Mouse (Mus musculus) cortical plate, adult 2 months (tissue): Measurements from ENCODE around the gene Rab34. TPM values are rescaled to one million over a fixed set of nuclear protein-coding genes. Genes with fewer than 3 reads are reported as not detected.

Experiments used
- H3K27ac ChIP-seq: fragments of 200-500 bp; 2 replicates; pipeline ENCODE4 v1.5.1; 2012; ENCODE audit warnings: low read length, control low read depth, inconsistent platforms; ENCODE audit not compliant: insufficient read depth
- H3K4me1 ChIP-seq: fragments of 200-500 bp; 2 replicates; pipeline ENCODE4 v1.6.1; 2011; ENCODE audit warnings: low read length; ENCODE audit not compliant: control insufficient read depth, insufficient read depth
- H3K4me3 ChIP-seq: fragments of 200-500 bp; 2 replicates; pipeline ENCODE4 v1.5.1; 2011; ENCODE audit warnings: mild to moderate bottlenecking, low read length, control low read depth; ENCODE audit not compliant: insufficient read depth
- CTCF ChIP-seq: fragments of 200-500 bp; IDR thresholded peaks from 2 replicates; pipeline ENCODE4 v1.5.1; 2011; ENCODE audit warnings: mild to moderate bottlenecking, control low read depth, low read length; ENCODE audit not compliant: insufficient read depth; ENCODE audit errors: extremely low read depth
- POLR2A ChIP-seq: fragments of 200-500 bp; IDR thresholded peaks from 2 replicates; pipeline ENCODE4 v1.6.1; 2011; ENCODE audit warnings: mild to moderate bottlenecking, low read length, control low read depth; ENCODE audit not compliant: insufficient read depth; ENCODE audit errors: extremely low read depth
- polyA plus RNA-seq: library from polyadenylated mRNA; depleted of rRNA; stranded (reverse); fragments of >200 nt; gene quantifications from 2 replicates; pipeline ENCODE4 v1.2.3, GENCODE M21; 2012

Gene Rab34
- polyA plus RNA-seq, 1 experiment = 46.6 TPM

DNA sequence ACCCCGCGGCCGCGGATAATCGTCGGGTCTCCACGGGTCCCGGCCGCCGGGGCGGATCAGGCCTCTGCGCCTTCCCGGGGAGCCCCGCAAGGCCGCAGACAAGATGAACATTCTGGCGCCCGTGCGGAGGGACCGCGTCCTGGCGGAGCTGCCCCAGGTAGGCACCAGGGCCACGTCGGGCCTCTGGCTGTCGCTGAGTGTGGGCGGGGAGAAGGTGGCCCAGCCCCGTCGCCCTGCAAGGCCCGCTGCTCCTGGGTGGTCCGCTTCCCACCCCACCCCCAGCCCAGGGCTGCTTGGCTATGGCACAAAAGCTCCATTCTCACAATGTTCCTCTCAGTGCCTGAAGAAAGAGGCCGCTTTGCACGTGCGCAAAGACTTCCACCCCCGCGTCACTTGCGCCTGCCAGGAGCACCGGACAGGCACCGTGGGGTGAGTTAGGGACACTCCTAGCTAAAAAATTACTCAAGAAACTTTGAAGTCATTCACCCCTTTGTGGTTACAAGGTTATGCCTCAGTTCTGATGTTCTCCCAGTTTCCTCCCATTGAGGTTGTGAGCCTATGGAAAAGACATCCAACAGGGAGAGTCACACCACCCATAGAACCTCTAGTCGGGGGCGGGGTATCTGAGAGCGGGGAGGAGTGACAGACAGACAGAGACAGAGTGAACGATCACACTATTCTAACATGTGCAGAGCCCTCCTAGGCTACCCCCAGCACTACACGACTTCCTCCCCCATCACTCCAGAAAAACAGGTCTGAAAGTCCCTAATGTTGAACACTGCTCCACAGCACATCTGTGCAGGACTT is 1.2 kb downstream of the Rab34 start:
- peak; percentile 30; the same call in 1 of the 2 replicates for TF ChIP-seq POLR2A
- no peak for TF ChIP-seq CTCF
- peaks cover 4% of the 10 kb centered on the region; the same call in 1 of the 2 replicates for H3K4me1 ChIP-seq
- H3K4me3 ChIP-seq = peak overlapping the region; percentile 48
- H3K27ac ChIP-seq = peak overlapping the region; percentile 90

DNA sequence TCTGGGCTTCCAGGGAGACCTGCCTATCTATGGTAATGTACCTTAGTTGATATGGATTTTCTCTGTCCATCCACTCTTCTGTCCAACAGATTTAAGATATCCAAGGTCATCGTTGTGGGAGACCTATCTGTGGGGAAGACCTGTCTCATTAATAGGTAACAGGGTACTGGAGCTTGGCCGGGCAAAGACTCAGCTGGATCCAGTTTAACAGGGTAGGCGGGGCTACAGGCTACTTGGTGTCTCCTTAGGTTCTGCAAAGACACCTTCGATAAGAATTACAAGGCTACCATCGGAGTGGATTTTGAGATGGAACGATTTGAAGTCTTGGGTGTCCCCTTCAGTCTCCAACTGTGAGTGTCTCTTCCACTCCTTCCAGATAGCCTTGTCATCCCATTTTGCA is 1.8 kb downstream of the Rab34 start:
- Histone ChIP-seq H3K4me1 (peaks cover 4% of the 10 kb centered on the region; the same call in 1 of the 2 replicates), H3K27ac (0 out of 2 replicates have a peak overlapping the region, but pooled peaks have one; percentile 1), H3K4me3 (peak overlapping the region; percentile 48; the same call in 1 of the 2 replicates)
- TF ChIP-seq CTCF (no peak), POLR2A (no peak)

DNA sequence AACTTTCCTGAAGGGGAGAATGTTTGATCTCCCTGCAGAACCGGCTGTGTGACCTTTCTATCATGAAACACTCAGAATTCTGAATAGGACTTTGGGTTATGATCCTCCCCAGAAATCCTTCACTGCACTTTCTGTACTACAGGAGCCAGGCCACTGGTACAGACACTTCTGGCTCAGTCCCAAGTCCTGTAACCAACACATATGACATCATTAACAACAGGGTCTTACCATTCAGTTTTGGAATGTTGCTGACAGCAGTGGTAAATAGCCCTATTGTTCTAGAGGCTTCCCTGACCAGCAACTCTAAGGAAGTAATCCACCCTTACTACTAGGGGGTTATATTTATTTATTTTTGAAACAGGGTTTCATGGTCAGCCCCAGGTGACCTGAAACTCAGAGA is 4.9 kb downstream of the Rab34 start, which contains the start of gene Proca1:
TSS of gene Proca1 (plus strand) at position 280 of the 400 bp plus-strand sequence.
- TF ChIP-seq POLR2A (no peak), CTCF (no peak)
- H3K4me1 ChIP-seq = peaks cover 4% of the 10 kb centered on the region; the same call in 1 of the 2 replicates
- no peak within 1 kb of the TSS for H3K27ac ChIP-seq
- H3K4me3 ChIP-seq = no peak within 1 kb of the TSS

DNA sequence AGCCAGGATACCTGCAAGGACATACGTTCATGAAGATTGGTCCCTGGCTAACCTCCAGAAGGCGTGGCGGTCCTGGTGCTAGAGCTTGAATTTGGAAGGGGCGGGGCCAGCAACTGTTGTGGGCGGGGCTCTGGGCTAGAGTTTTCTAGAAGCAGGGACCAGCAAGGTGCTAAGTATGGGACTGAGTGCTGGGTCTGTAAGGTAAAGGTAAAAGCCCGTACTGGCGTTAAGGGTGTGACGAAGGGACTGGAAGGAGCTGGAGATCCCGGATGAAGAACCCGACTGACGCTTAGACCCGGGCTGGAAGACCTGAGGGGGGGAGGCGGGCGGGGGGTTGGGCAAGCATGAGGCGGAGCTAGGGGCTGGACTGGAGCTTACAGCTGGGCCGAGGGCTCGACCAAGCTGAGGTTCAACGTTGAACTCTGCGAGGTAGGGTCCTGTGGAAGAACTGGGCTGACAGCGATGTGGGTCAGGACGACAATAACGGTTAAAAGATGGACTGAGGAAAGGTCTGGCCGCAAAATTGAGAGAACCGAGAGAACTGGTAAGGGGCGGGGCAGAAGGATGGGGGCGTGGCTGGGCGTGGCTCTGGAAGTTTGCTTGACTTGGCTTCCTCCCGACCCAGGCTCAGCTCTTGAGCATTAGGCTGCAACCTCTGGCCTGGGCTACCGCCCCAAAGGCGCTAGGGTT is 6.3 kb downstream of the Rab34 start:
- TF ChIP-seq CTCF (no peak), POLR2A (no peak)
- Histone ChIP-seq H3K27ac (no peak overlapping the region), H3K4me3 (peak overlapping the region; percentile 43), H3K4me1 (peaks cover 4% of the 10 kb centered on the region; the same call in 1 of the 2 replicates)

DNA sequence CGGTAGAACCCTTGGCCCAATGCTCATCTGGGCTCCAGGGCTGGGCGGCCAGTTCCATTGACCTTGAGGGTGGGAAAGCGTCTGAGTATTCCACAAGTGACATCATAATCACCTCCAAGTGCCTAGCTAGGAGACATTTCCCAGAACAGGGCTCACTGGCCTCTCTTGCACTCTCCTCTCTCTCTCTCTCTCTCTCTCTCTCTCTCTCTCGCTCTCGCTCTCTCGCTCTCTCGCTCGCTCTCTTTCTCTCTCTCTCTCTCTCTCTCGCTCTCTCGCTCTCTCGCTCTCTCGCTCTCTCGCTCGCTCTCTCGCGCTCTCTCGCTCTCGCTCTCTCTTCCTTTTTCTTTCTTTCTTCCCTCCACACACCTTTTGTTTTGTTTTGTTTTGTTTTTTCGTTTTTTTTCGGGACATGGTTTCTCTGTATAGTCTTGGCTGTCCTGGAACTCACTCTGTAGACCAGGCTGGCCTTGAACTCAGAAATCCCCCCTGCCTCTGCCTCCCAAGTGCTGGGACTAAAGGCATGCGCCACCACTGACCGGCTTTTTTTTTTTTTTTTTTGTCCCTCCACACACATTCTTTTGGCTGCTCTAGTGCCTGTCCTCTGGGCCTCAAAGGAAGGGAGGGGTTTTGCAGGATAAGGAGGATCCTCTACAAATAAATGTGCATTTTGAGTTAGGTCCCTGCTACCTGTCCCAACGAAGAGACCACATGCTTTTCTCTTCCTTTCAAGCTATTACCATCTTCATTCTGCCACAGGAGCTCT is 7.1 kb downstream of the Rab34 start:
- Histone ChIP-seq H3K4me1 (0 out of 2 replicates have a peak, but pooled peaks cover 1% of the 10 kb centered on the region), H3K4me3 (no peak overlapping the region; the same call in 1 of the 2 replicates), H3K27ac (no peak overlapping the region)
- TF ChIP-seq CTCF (no peak), POLR2A (no peak)

DNA sequence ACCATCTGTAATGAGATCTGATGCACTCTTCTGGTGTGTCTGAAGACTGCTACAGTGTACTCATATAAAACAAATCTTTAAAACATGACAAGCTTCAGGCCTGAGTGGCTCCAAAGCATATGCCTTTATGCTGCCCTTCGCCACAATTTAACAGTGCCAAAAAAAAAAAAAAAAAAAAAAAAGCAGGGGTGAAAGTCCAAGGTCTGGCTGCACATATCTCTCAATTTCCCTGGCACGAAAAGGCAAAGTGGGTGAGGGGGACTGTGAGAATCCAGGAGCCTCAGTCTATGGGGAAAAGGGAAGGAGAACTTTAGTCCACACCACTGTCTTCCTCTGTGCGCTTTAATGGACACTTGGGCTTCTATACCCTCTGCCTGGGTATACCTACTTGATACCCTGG is 14.1 kb downstream of the Rab34 start:
- no peak overlapping the region for H3K4me3 ChIP-seq
- H3K27ac ChIP-seq = no peak overlapping the region
- H3K4me1 ChIP-seq = peaks cover 2% of the 10 kb centered on the region; the same call in 1 of the 2 replicates
- no peak for TF ChIP-seq POLR2A
- no peak for TF ChIP-seq CTCF

DNA sequence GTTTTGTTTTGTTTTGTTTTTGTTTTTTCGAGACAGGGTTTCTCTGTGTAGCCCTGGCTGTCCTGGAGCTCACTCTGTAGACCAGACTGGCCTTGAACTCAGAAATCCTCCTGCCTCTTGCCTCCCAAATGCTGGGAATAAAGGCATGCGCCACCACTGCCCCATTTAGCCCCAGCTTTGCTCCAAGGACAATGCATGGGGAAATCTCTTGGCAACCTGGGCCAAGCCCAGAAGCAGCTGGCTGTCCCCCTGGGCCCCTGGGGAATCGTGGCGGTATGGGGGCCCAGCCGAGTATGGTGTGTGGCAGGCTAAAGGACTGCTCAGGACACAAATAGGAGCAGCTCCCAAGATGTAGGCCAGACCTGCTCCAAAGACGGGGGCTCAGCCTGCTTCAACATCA is 16.1 kb downstream of the Rab34 start:
- TF ChIP-seq CTCF = no peak
- TF ChIP-seq POLR2A = no peak
- Histone ChIP-seq H3K27ac (no peak overlapping the region), H3K4me1 (peaks cover 2% of the 10 kb centered on the region; the same call in 1 of the 2 replicates), H3K4me3 (no peak overlapping the region)

DNA sequence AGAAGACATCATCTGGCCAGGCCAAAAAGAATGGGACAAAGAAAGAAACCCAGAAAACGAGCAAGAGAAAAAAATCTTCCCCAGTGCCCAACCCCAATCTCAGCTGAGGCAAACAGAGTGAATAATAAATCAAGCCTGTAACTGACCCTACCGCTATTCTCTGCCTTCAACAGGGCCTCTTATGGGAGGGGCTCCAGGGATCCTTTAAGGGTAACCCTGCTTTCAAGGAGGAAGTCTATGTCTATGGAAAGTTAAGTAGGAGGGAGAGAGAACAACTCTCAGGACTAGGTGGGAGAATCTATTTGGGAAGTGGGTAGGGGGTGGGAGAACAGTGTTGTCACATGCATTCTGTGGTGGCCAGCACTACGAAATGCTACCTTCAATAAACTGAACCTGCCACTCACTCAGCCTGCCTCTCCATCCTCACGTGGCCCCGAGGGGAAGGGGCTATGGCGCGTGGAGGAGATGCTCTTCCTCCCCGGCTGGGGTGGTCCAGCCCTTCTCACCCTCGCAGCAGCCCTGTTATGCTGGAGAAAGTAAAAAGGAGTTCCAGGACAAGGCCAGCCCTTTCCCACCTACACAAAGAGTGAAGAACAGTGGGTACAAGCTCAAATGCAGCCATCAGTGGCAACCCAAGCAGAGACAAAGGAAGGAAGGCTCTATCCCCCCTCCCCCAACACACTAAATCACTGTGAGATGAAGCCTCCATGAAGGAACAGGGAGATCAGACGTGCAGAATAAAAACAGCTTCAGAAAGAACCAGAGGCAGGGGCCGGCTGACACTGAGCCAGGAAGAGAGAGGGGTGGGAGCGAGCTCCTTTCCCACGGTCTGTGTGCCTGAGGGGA is 17.4 kb downstream of the Rab34 start:
- H3K27ac ChIP-seq = peak overlapping the region; percentile 45; the same call in 1 of the 2 replicates
- no peak overlapping the region for H3K4me3 ChIP-seq
- TF ChIP-seq CTCF (no peak), POLR2A (no peak)
- peaks cover 2% of the 10 kb centered on the region; the same call in 1 of the 2 replicates for H3K4me1 ChIP-seq
